Mouse (Mus musculus): ENCODE data around the gene Ccdc134. TPM values are rescaled to one million over a fixed set of nuclear protein-coding genes. Genes with fewer than 3 reads are reported as not detected.

Ccdc134 gene
- total RNA-seq, 1 experiment from 2014 or later = 28.6 TPM

GRCm38 (mm10) chr15:82166240-82167100 lies 38.7 kb downstream of the Ccdc134 start:
- ATAC-seq (replicated peaks; ENCODE audit: insufficient number of reproducible peaks, low FRiP score, low TSS enrichment, poor library complexity, severe bottlenecking) = no peak; the same call in 1 of the 2 replicates

- ATAC-seq (replicated peaks; ENCODE audit: insufficient number of reproducible peaks, low FRiP score, low TSS enrichment, poor library complexity, severe bottlenecking) = no peak
Measured at GRCm38 (mm10) chr15:82167201-82168168, 39.8 kb downstream of the Ccdc134 start.

- ATAC-seq (replicated peaks; ENCODE audit: insufficient number of reproducible peaks, low FRiP score, low TSS enrichment, poor library complexity, severe bottlenecking) = no peak
Measured at GRCm38 (mm10) chr15:82169671-82170070, 41.9 kb downstream of the Ccdc134 start.

- ATAC-seq (replicated peaks; ENCODE audit: insufficient number of reproducible peaks, low FRiP score, low TSS enrichment, poor library complexity, severe bottlenecking) = no peak
Measured at GRCm38 (mm10) chr15:82170437-82171377, 43.0 kb downstream of the Ccdc134 start.

- ATAC-seq (replicated peaks; ENCODE audit: insufficient number of reproducible peaks, low FRiP score, low TSS enrichment, poor library complexity, severe bottlenecking) = no peak
Measured at GRCm38 (mm10) chr15:82172648-82173047, 44.9 kb downstream of the Ccdc134 start.

- ATAC-seq (replicated peaks; ENCODE audit: insufficient number of reproducible peaks, low FRiP score, low TSS enrichment, poor library complexity, severe bottlenecking) = no peak
Measured at GRCm38 (mm10) chr15:82175091-82175490, 47.4 kb downstream of the Ccdc134 start.

- ATAC-seq (replicated peaks; ENCODE audit: insufficient number of reproducible peaks, low FRiP score, low TSS enrichment, poor library complexity, severe bottlenecking) = no peak
Measured at GRCm38 (mm10) chr15:82177743-82178290, 50.1 kb downstream of the Ccdc134 start.

GRCm38 (mm10) chr15:82181131-82181530 lies 53.4 kb downstream of the Ccdc134 start:
- ATAC-seq (replicated peaks; ENCODE audit: insufficient number of reproducible peaks, low FRiP score, low TSS enrichment, poor library complexity, severe bottlenecking) = no peak

- ATAC-seq (replicated peaks; ENCODE audit: insufficient number of reproducible peaks, low FRiP score, low TSS enrichment, poor library complexity, severe bottlenecking) = no peak
Measured at GRCm38 (mm10) chr15:82182311-82182710, 54.6 kb downstream of the Ccdc134 start.

GRCm38 (mm10) chr15:82183596-82183995 lies 55.9 kb downstream of the Ccdc134 start:
- no peak for ATAC-seq (replicated peaks; ENCODE audit: insufficient number of reproducible peaks, low FRiP score, low TSS enrichment, poor library complexity, severe bottlenecking)

- no peak for ATAC-seq (replicated peaks; ENCODE audit: insufficient number of reproducible peaks, low FRiP score, low TSS enrichment, poor library complexity, severe bottlenecking)
Measured at GRCm38 (mm10) chr15:82184183-82184582, 56.5 kb downstream of the Ccdc134 start.

GRCm38 (mm10) chr15:82184656-82185055 lies 56.9 kb downstream of the Ccdc134 start:
- ATAC-seq (replicated peaks; ENCODE audit: insufficient number of reproducible peaks, low FRiP score, low TSS enrichment, poor library complexity, severe bottlenecking) = no peak

- ATAC-seq (replicated peaks; ENCODE audit: insufficient number of reproducible peaks, low FRiP score, low TSS enrichment, poor library complexity, severe bottlenecking) = no peak
Measured at GRCm38 (mm10) chr15:82185062-82185783, 57.5 kb downstream of the Ccdc134 start.

- ATAC-seq (replicated peaks; ENCODE audit: insufficient number of reproducible peaks, low FRiP score, low TSS enrichment, poor library complexity, severe bottlenecking) = no peak
Measured at GRCm38 (mm10) chr15:82186131-82186530, 58.4 kb downstream of the Ccdc134 start.

GRCm38 (mm10) chr15:82186931-82187330 lies 59.2 kb downstream of the Ccdc134 start:
- no peak for ATAC-seq (replicated peaks; ENCODE audit: insufficient number of reproducible peaks, low FRiP score, low TSS enrichment, poor library complexity, severe bottlenecking)

GRCm38 (mm10) chr15:82187401-82187800 lies 59.7 kb downstream of the Ccdc134 start:
- ATAC-seq (replicated peaks; ENCODE audit: insufficient number of reproducible peaks, low FRiP score, low TSS enrichment, poor library complexity, severe bottlenecking) = no peak

- no peak for ATAC-seq (replicated peaks; ENCODE audit: insufficient number of reproducible peaks, low FRiP score, low TSS enrichment, poor library complexity, severe bottlenecking)
Measured at GRCm38 (mm10) chr15:82187924-82188323, 60.2 kb downstream of the Ccdc134 start.

Measured in monocyte, adult 5-6 weeks (primary cell).